Mouse (Mus musculus) lung, adult 2 months (tissue): ENCODE measurements around the gene Wdr81.

Source experiments
- CTCF ChIP-seq: fragments of 200-500 bp; IDR thresholded peaks from 2 replicates; pipeline ENCODE4 v1.5.1; 2011; ENCODE audit warnings: mild to moderate bottlenecking, low read length, control low read depth; ENCODE audit not compliant: insufficient read depth
- POLR2A ChIP-seq: fragments of 200-500 bp; IDR thresholded peaks from 2 replicates; pipeline ENCODE4 v1.6.1; 2011; ENCODE audit warnings: low read depth, mild to moderate bottlenecking, control low read depth, low read length, borderline replicate concordance; ENCODE audit errors: extremely low read depth

DNA sequence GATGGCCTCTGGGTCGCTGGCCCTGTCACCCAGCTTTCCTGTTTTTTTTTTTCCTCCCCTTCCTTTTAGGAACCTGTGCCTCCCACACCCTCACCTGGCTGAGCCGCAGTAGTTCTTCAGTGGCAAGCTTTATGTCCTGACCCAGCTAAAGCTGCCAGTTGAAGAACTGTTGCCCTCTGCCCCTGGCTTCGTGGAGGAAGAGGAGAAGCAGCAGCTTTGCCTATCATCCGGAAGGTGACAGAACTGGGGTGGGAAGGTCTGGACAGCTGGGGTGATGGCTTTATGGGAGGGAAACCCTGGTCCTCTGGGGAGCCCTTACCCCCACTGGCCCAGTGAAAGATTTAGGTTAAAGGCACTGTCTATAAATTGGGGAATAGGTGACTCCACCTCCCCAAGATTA is 9.1 kb upstream of the Wdr81 start:
- no peak for TF ChIP-seq CTCF
- no peak for TF ChIP-seq POLR2A
